Mouse (Mus musculus): ENCODE data around the gene Lgals8. TPM values are rescaled to one million over a fixed set of nuclear protein-coding genes. Genes with fewer than 3 reads are reported as not detected.

Lgals8 gene
- polyA plus RNA-seq (2015; fragmentation: Nextera tagmentation; extraction: Ambion mirVana), result 14.4 and 15.1 TPM in 2 replicates

- no peak within 1 kb of the TSS for H3K4me3 ChIP-seq (replicated peaks; ENCODE audit: low read length)
- no peaks in the 10 kb centered on the region for H3K36me3 ChIP-seq (ENCODE audit: control insufficient read depth, insufficient read depth)
- no peak for ATAC-seq
- no peaks in the 10 kb centered on the region for H3K27me3 ChIP-seq (replicated peaks; ENCODE audit: control insufficient read depth, insufficient read depth, low read length)
- no peak within 1 kb of the TSS for H3K9ac ChIP-seq (replicated peaks; ENCODE audit: low read depth, low read length)
- no peak within 1 kb of the TSS for H3K4me2 ChIP-seq (ENCODE audit: low read length)
- H3K27ac ChIP-seq (ENCODE audit: low read length), result no peak within 1 kb of the TSS
- peaks cover 10% of the 10 kb centered on the region for H3K4me1 ChIP-seq (replicated peaks; ENCODE audit: control insufficient read depth, insufficient read depth, low read length)
- WGBS, result 80% methylated on average over 1 of the region's 1 CpGs
- no peaks in the 10 kb centered on the region for H3K9me3 ChIP-seq (ENCODE audit: control insufficient read depth, low read length)
These were observed at the start of gene Lgals8 for GRCm38 (mm10) chr13:12464844-12465243. TSS of gene Lgals8 (minus strand) at chr13:12464944.

- Histone ChIP-seq H3K27ac (ENCODE audit: low read length) (no peak overlapping the region), H3K9me3 (ENCODE audit: control insufficient read depth, low read length) (no peaks in the 10 kb centered on the region), H3K27me3 (replicated peaks; ENCODE audit: control insufficient read depth, insufficient read depth, low read length) (no peaks in the 10 kb centered on the region), H3K4me1 (replicated peaks; ENCODE audit: control insufficient read depth, insufficient read depth, low read length) (no peaks in the 10 kb centered on the region), H3K9ac (replicated peaks; ENCODE audit: low read depth, low read length) (no peak overlapping the region), H3K36me3 (ENCODE audit: control insufficient read depth, insufficient read depth) (no peaks in the 10 kb centered on the region), H3K4me2 (ENCODE audit: low read length) (no peak overlapping the region), H3K4me3 (replicated peaks; ENCODE audit: low read length) (no peak overlapping the region)
- ATAC-seq, result no peak
- WGBS, result 73% methylated on average over 9 of the region's 9 CpGs
These were observed 46.6 kb upstream of the Lgals8 start for GRCm38 (mm10) chr13:12511189-12511965.

- 96% methylated on average over 6 of the region's 6 CpGs for WGBS
- Histone ChIP-seq H3K9ac (replicated peaks; ENCODE audit: low read depth, low read length) (no peak overlapping the region), H3K4me2 (ENCODE audit: low read length) (no peak overlapping the region), H3K36me3 (ENCODE audit: control insufficient read depth, insufficient read depth) (no peaks in the 10 kb centered on the region), H3K4me3 (replicated peaks; ENCODE audit: low read length) (no peak overlapping the region), H3K27me3 (replicated peaks; ENCODE audit: control insufficient read depth, insufficient read depth, low read length) (no peaks in the 10 kb centered on the region), H3K4me1 (replicated peaks; ENCODE audit: control insufficient read depth, insufficient read depth, low read length) (no peaks in the 10 kb centered on the region), H3K27ac (ENCODE audit: low read length) (no peak overlapping the region), H3K9me3 (ENCODE audit: control insufficient read depth, low read length) (no peaks in the 10 kb centered on the region)
- ATAC-seq, result no peak
These were observed 45.3 kb upstream of the Lgals8 start for GRCm38 (mm10) chr13:12510032-12510431.

DNA sequence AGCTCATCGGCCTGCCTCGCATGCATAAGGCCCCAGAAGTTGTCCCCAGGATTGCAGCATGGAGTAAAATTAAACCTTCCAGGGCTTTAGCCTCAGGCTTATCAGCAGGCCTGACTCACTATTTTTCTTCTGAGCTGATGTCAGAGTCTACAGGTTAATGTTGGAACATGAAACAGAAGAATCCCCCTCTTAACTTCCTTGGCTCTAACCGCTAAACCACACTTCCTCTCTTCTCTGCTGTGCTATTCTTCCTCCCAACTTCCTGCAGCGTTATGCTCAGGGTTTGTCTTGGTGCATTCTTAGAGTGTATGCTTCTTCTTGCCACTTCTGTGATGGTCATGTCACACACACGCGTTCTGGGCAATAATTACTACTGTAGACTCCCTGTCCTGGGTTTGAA is 42.7 kb upstream of the Lgals8 start:
- no peak overlapping the region for H3K4me3 ChIP-seq (replicated peaks; ENCODE audit: low read length)
- H3K9ac ChIP-seq (replicated peaks; ENCODE audit: low read depth, low read length), result no peak overlapping the region
- no peaks in the 10 kb centered on the region for H3K9me3 ChIP-seq (ENCODE audit: control insufficient read depth, low read length)
- peaks cover 6% of the 10 kb centered on the region; the same call in 1 of the 2 replicates for H3K4me1 ChIP-seq (replicated peaks; ENCODE audit: control insufficient read depth, insufficient read depth, low read length)
- no peak overlapping the region for H3K27ac ChIP-seq (ENCODE audit: low read length)
- no peak for ATAC-seq
- H3K27me3 ChIP-seq (replicated peaks; ENCODE audit: control insufficient read depth, insufficient read depth, low read length), result no peaks in the 10 kb centered on the region
- H3K4me2 ChIP-seq (ENCODE audit: low read length), result no peak overlapping the region
- H3K36me3 ChIP-seq (ENCODE audit: control insufficient read depth, insufficient read depth), result no peaks in the 10 kb centered on the region
- 93% methylated on average over 6 of the region's 6 CpGs for WGBS

GRCm38 (mm10) chr13:12505359-12505758 is 40.6 kb upstream of the Lgals8 start:
- no peak for ATAC-seq
- WGBS, result 84% methylated on average over 3 of the region's 3 CpGs
- Histone ChIP-seq H3K4me1 (replicated peaks; ENCODE audit: control insufficient read depth, insufficient read depth, low read length) (peaks cover 6% of the 10 kb centered on the region; the same call in 1 of the 2 replicates), H3K4me3 (replicated peaks; ENCODE audit: low read length) (no peak overlapping the region), H3K9ac (replicated peaks; ENCODE audit: low read depth, low read length) (no peak overlapping the region), H3K9me3 (ENCODE audit: control insufficient read depth, low read length) (no peaks in the 10 kb centered on the region), H3K36me3 (ENCODE audit: control insufficient read depth, insufficient read depth) (no peaks in the 10 kb centered on the region), H3K4me2 (ENCODE audit: low read length) (no peak overlapping the region), H3K27me3 (replicated peaks; ENCODE audit: control insufficient read depth, insufficient read depth, low read length) (no peaks in the 10 kb centered on the region), H3K27ac (ENCODE audit: low read length) (no peak overlapping the region)

DNA sequence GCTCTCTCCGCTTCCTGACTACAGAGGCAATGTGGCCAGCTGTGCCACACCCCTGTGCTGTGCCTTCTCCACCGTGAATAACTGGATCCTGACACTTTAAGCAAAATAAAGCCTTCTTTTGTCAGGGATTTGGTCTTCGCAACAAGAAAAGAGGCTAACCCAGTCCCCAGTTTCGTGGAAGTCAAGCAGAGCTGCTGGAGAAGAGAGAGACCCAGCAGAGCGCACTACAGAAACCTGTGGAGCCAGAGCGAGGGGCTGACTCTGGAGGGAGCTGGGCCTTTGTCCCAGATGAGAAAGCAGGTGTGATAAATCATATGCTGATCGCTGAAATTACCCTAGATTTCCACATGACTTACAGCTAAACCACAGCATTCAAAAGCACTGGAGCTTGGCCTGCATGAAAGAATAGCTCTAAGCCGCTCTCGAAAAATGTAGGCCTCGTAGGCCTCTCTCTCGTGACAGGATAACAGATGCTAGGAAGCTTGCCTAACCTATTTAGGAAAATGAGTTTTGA is 38.6 kb upstream of the Lgals8 start:
- Histone ChIP-seq H3K9me3 (ENCODE audit: control insufficient read depth, low read length) (no peaks in the 10 kb centered on the region), H3K4me3 (replicated peaks; ENCODE audit: low read length) (no peak overlapping the region), H3K9ac (replicated peaks; ENCODE audit: low read depth, low read length) (no peak overlapping the region), H3K4me2 (ENCODE audit: low read length) (no peak overlapping the region), H3K4me1 (replicated peaks; ENCODE audit: control insufficient read depth, insufficient read depth, low read length) (peaks cover 6% of the 10 kb centered on the region; the same call in 1 of the 2 replicates), H3K27ac (ENCODE audit: low read length) (no peak overlapping the region), H3K27me3 (replicated peaks; ENCODE audit: control insufficient read depth, insufficient read depth, low read length) (no peaks in the 10 kb centered on the region), H3K36me3 (ENCODE audit: control insufficient read depth, insufficient read depth) (no peaks in the 10 kb centered on the region)
- peak; percentile 73 for ATAC-seq
- 12% methylated on average over 11 of the region's 11 CpGs for WGBS

DNA sequence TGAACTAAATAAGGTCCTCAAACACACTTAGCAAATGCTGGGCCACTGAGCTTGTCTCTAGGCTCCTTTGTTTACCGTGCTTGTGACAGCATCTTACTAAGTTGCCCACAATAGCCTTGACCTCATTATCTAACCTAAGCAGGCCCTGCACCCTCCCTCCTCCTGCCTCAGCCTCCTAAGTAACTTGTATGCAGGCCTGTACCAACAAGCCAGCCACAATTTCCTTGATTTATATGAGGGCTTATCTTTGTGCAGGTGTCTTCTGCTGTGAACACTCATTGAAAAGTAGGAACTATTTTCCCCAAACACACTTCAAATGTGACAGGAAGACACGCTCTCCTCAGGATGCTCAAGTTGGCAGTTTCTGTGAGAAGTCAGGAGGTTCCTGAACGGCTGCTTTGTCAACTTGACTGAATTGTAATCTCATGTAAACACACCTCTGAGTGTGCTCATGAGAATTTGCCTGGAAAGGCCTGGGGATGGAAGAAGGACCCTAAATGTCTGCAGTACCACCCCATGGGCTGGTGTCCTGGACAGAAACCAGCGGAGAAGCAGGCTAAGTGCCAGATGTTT is 38.0 kb upstream of the Lgals8 start:
- no peak for ATAC-seq
- peaks cover 6% of the 10 kb centered on the region; the same call in 1 of the 2 replicates for H3K4me1 ChIP-seq (replicated peaks; ENCODE audit: control insufficient read depth, insufficient read depth, low read length)
- no peak overlapping the region for H3K27ac ChIP-seq (ENCODE audit: low read length)
- no peaks in the 10 kb centered on the region for H3K27me3 ChIP-seq (replicated peaks; ENCODE audit: control insufficient read depth, insufficient read depth, low read length)
- H3K4me2 ChIP-seq (ENCODE audit: low read length), result no peak overlapping the region
- H3K9ac ChIP-seq (replicated peaks; ENCODE audit: low read depth, low read length), result no peak overlapping the region
- H3K9me3 ChIP-seq (ENCODE audit: control insufficient read depth, low read length), result no peaks in the 10 kb centered on the region
- H3K36me3 ChIP-seq (ENCODE audit: control insufficient read depth, insufficient read depth), result no peaks in the 10 kb centered on the region
- no peak overlapping the region for H3K4me3 ChIP-seq (replicated peaks; ENCODE audit: low read length)
- WGBS, result 18% methylated on average over 4 of the region's 4 CpGs

GRCm38 (mm10) chr13:12499107-12499506 is 34.4 kb upstream of the Lgals8 start:
- Histone ChIP-seq H3K9ac (replicated peaks; ENCODE audit: low read depth, low read length) (no peak overlapping the region), H3K9me3 (ENCODE audit: control insufficient read depth, low read length) (no peaks in the 10 kb centered on the region), H3K36me3 (ENCODE audit: control insufficient read depth, insufficient read depth) (no peaks in the 10 kb centered on the region), H3K27me3 (replicated peaks; ENCODE audit: control insufficient read depth, insufficient read depth, low read length) (no peaks in the 10 kb centered on the region), H3K4me1 (replicated peaks; ENCODE audit: control insufficient read depth, insufficient read depth, low read length) (peaks cover 6% of the 10 kb centered on the region; the same call in 1 of the 2 replicates), H3K4me2 (ENCODE audit: low read length) (no peak overlapping the region), H3K4me3 (replicated peaks; ENCODE audit: low read length) (no peak overlapping the region), H3K27ac (ENCODE audit: low read length) (no peak overlapping the region)
- no peak for ATAC-seq
- WGBS, result 66% methylated on average over 7 of the region's 7 CpGs

DNA sequence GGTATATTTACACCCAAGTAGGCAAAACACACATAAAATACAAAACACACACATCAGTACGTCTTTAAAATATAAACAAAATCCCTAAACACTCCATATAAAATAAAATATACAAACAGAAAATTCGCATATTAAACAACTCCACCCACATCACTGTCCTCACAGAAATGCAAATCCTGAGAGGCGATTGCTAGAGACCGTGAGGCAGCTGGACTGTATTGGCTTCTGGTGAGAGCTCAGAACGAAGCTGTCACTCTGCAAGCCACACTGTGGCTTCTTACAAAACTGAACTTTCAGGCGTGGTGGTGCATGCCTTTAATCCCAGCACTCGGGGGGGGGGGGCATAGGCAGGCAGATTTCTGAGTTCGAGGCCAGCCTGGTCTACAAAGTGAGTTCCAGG is 33.1 kb upstream of the Lgals8 start:
- Histone ChIP-seq H3K4me1 (replicated peaks; ENCODE audit: control insufficient read depth, insufficient read depth, low read length) (no peaks in the 10 kb centered on the region), H3K9me3 (ENCODE audit: control insufficient read depth, low read length) (no peaks in the 10 kb centered on the region), H3K27me3 (replicated peaks; ENCODE audit: control insufficient read depth, insufficient read depth, low read length) (no peaks in the 10 kb centered on the region), H3K4me2 (ENCODE audit: low read length) (no peak overlapping the region), H3K36me3 (ENCODE audit: control insufficient read depth, insufficient read depth) (no peaks in the 10 kb centered on the region), H3K9ac (replicated peaks; ENCODE audit: low read depth, low read length) (no peak overlapping the region), H3K27ac (ENCODE audit: low read length) (no peak overlapping the region), H3K4me3 (replicated peaks; ENCODE audit: low read length) (no peak overlapping the region)
- ATAC-seq, result no peak
- WGBS, result 52% methylated on average over 8 of the region's 8 CpGs
